In genomic region chr2:166415481-166415965, GRCm38 (mm10) we compare ENCODE assay signal across 8 mouse cellular contexts.
DNase-seq lines count a peak whose midpoint lies in the region; ATAC-seq and TF ChIP-seq lines count a peak whose summit lies in the region.

No protein-coding gene starts in this region.

- H3K4me1 ChIP-seq in lung, embryonic 16.5 days (replicated peaks; ENCODE audit: control insufficient read depth, insufficient read depth, low read length): peaks cover 10% of the 10 kb centered on the region
- peaks cover 19% of the 10 kb centered on the region for H3K4me1 ChIP-seq in hindbrain, postnatal 0 days (ENCODE audit: insufficient read depth, low read length)
- H3K4me1 ChIP-seq in stomach, embryonic 14.5 days (ENCODE audit: control insufficient read depth, insufficient read depth, low read length): no peaks in the 10 kb centered on the region
- H3K4me1 ChIP-seq in cerebellum, adult 2 months (ENCODE audit: control insufficient read depth, insufficient read depth, low read length): no peaks in the 10 kb centered on the region

- TF ChIP-seq CTCF in hindbrain, postnatal 0 days (IDR thresholded peaks at IDR 0.05; ENCODE audit: low read depth): no peak
- TF ChIP-seq CTCF in cerebellum, adult 2 months (IDR thresholded peaks at IDR 0.05; ENCODE audit: borderline replicate concordance, insufficient read depth, low read depth, low read length): no peak

- intact Hi-C loops in gastrocnemius, postnatal 14 days (cut with DNase I; ENCODE audit: low total_unique reads): no loop called here

- peak overlapping the region; percentile 17 for H3K27ac ChIP-seq in lung, embryonic 16.5 days (ENCODE audit: low read length)
- no peak overlapping the region for H3K27ac ChIP-seq in hindbrain, postnatal 0 days
- peak overlapping the region; percentile 75 for H3K27ac ChIP-seq in stomach, embryonic 14.5 days (ENCODE audit: low read length)
- H3K27ac ChIP-seq in cerebellum, adult 2 months (ENCODE audit: insufficient read depth, low read length): no peak overlapping the region

- no peak overlapping the region for H3K9ac ChIP-seq in lung, embryonic 16.5 days (ENCODE audit: low read length)
- H3K9ac ChIP-seq in hindbrain, postnatal 0 days (replicated peaks; ENCODE audit: low read length): no peak overlapping the region
- no peak overlapping the region for H3K9ac ChIP-seq in stomach, embryonic 14.5 days (replicated peaks; ENCODE audit: low read depth, low read length)

- DNase-seq in lung, postnatal 25 days (ENCODE audit: low spot score): no peak
- peak; percentile 60 for DNase-seq in gastrocnemius, postnatal 14 days
- DNase-seq in hindbrain, postnatal 0 days (ENCODE audit: low spot score): peak; percentile 27
- DNase-seq in cerebellum, adult 2 months: no peak
- DNase-seq in thymus, postnatal 4 days: no peak
- no peak for DNase-seq in cerebellum, postnatal 25 days

- TF ChIP-seq POLR2A in cerebellum, adult 2 months (IDR thresholded peaks at IDR 0.05; ENCODE audit: borderline replicate concordance, insufficient read depth, low read length): no peak

- peaks cover 4% of the 10 kb centered on the region; the same call in 1 of the 2 replicates for H3K27me3 ChIP-seq in lung, embryonic 16.5 days (ENCODE audit: control insufficient read depth, insufficient read depth, low read depth, low read length)
- H3K27me3 ChIP-seq in hindbrain, postnatal 0 days (ENCODE audit: insufficient read depth, low read length): no peaks in the 10 kb centered on the region; the same call in 1 of the 2 replicates
- H3K27me3 ChIP-seq in stomach, embryonic 14.5 days (ENCODE audit: control insufficient read depth, insufficient read depth, low read length): no peaks in the 10 kb centered on the region
- no peaks in the 10 kb centered on the region for H3K27me3 ChIP-seq in cerebellum, adult 2 months (ENCODE audit: control insufficient read depth, insufficient read depth, low read length)

- H3K4me3 ChIP-seq in lung, embryonic 16.5 days (ENCODE audit: low read length): no peak overlapping the region
- H3K4me3 ChIP-seq in hindbrain, postnatal 0 days (ENCODE audit: low read length): no peak overlapping the region
- H3K4me3 ChIP-seq in stomach, embryonic 14.5 days (ENCODE audit: low read depth, low read length): no peak overlapping the region
- H3K4me3 ChIP-seq in cerebellum, adult 2 months (replicated peaks; ENCODE audit: insufficient read depth, low read depth, low read length): no peak overlapping the region

- 40% methylated on average over 16 of the region's 16 CpGs for WGBS in lung, embryonic 16.5 days
- WGBS in hindbrain, postnatal 0 days: 52% methylated on average over 16 of the region's 16 CpGs
- 26% methylated on average over 16 of the region's 16 CpGs for WGBS in stomach, embryonic 14.5 days
- 42% methylated on average over 16 of the region's 16 CpGs for WGBS in cerebellum, adult 2 months

- ATAC-seq in lung, embryonic 16.5 days (ENCODE audit: low read depth): peak; percentile 91
- no peak for ATAC-seq in hindbrain, postnatal 0 days
- peak; percentile 77 for ATAC-seq in stomach, embryonic 14.5 days (ENCODE audit: insufficient number of reproducible peaks, insufficient read depth, low FRiP score, low read depth)

- no peak overlapping the region for H3K4me2 ChIP-seq in lung, embryonic 16.5 days (ENCODE audit: low read depth, low read length)
- no peak overlapping the region for H3K4me2 ChIP-seq in hindbrain, postnatal 0 days (ENCODE audit: low read depth, low read length)
- H3K4me2 ChIP-seq in stomach, embryonic 14.5 days (replicated peaks; ENCODE audit: low read depth, low read length): no peak overlapping the region

- no peaks in the 10 kb centered on the region for H3K9me3 ChIP-seq in lung, embryonic 16.5 days (ENCODE audit: control insufficient read depth, low read length)
- no peaks in the 10 kb centered on the region for H3K9me3 ChIP-seq in hindbrain, postnatal 0 days (ENCODE audit: low read length)
- H3K9me3 ChIP-seq in stomach, embryonic 14.5 days (ENCODE audit: control insufficient read depth, low read depth, low read length): no peaks in the 10 kb centered on the region

- H3K36me3 ChIP-seq in lung, embryonic 16.5 days (ENCODE audit: control insufficient read depth, insufficient read depth, low read length): no peaks in the 10 kb centered on the region
- H3K36me3 ChIP-seq in hindbrain, postnatal 0 days (ENCODE audit: insufficient read depth, low read length): no peaks in the 10 kb centered on the region
- H3K36me3 ChIP-seq in stomach, embryonic 14.5 days (ENCODE audit: control insufficient read depth, insufficient read depth, low read length): no peaks in the 10 kb centered on the region

Comparison
In these comparisons a context has a peak if more than half of its experiments do, and no peak if none do; other contexts are left out.
1. H3K27ac ChIP-seq: peak in lung, embryonic 16.5 days (single experiment) and stomach, embryonic 14.5 days (single experiment); none in hindbrain, postnatal 0 days (single experiment) and cerebellum, adult 2 months (single experiment).
2. DNase-seq: peak in gastrocnemius, postnatal 14 days (single experiment) and hindbrain, postnatal 0 days (single experiment); none in lung, postnatal 25 days (single experiment), cerebellum, adult 2 months (0 of 2), thymus, postnatal 4 days (single experiment) and cerebellum, postnatal 25 days (0 of 2).